Mouse (Mus musculus) neutrophil, adult 83 days (primary cell): ENCODE data around the gene Pdcd2l. TPM values are rescaled to one million over a fixed set of nuclear protein-coding genes. Genes with fewer than 3 reads are reported as not detected.

Experiments used
- total RNA-seq, 2 experiments: library from RNA; stranded (reverse); gene quantifications; one replicate each; pipeline ENCODE4 v1.2.4; 2023

Pdcd2l gene
- total RNA-seq, result 10 to 100 TPM; 13.6 to 17.8 TPM

DNA sequence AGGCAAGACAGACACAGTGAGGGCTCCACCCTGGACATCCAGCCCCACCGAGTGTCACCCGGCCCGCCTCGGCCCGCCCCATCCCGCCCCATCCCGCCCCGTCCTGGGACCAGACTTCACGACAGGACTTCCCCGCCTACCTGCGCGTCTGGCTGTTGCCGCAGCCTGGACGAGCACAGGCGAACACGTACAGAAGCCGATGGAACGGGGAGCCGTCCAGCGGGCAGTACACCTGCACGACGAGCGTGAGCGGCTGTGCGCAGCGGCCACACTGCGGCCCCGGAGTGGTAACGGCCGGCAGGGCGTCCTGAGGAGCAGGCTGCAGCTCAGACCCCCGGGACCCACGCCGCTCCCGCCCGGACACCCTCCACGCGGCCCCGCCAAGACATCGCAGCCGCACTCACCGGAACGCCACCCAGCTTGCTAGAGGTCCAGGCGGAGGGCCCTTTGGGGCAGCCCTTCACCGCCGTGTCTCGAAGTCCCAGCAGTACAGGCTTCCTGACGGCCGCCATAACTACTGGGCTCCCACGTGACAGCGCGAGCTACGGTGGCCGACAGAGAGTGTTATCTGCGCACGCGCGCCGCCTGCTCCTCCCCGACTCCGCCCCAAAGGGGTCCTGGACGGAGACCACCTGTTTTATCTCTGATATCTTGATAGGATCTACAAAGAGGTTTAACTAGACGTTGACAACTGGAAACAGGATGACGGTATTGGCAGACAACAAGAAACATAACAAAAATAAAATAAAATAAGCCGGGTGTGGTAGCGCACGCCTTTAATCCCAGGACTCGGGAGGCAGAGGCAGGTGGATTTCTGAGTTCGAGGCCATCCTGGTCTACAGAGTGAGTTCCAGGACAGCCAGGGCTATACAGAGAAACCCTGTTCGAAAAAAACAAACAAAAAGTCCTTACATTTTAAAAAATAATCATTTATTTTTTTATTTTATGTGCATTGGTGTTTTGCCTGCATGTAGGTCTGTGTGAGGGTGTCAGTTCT lies at the start of gene Pdcd2l:
Gene Pdcd2l (minus strand): TSS at position 530 of the 997 bp plus-strand sequence.

DNA sequence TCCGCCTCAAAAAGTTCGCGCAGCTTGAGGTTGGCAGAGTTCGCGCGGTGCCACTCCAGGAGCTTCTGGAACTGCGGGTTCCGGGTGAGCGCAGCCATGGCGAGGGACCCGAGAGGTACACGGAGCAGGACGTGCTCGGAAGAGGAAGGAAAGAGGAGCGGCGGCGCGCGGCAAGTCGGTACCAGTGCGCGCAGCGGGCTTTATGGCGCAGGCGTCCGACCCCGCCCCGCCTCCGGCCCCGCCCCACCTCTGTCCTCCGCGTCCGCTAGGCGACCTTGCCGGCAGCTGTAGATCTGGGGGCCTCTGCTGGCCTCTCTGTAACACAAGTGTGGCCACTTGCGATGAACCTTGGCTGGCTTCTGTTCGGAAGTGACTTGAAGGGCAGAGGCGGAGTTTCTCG lies 33.7 kb upstream of the Pdcd2l start, which contains the start of gene Gpi1:
Gene Gpi1 (minus strand): TSS at position 221 of the 400 bp plus-strand sequence.

DNA sequence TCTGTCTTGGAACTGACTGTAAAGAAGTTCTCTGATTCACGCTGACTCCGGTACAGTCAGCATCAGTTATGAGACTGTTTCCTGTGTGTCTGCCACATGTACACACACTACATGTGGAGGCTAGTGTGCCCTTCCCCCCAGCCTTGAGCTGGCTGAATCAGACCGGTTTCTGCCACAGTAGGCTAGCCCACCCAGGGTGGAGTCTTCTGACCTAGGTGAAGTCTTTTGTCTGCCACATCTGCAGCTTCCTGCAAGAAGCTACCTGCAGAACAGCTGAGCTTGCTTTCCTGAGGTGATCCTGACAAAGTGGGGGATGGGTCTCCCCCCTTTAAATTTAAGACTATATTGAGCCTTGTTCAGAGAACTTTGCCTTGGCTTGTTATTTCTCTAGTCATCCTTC lies 27.0 kb downstream of the Pdcd2l start, which contains the start of gene Uba2:
Gene Uba2 (minus strand): TSS at position 146 of the 400 bp plus-strand sequence.

Other genes starting within 250 kb of the Pdcd2l start
- gene Scgb2b27, start 182.7 kb downstream of the Pdcd2l start, total RNA-seq, result not detected
- not detected for gene Scgb1b27, start 175.2 kb downstream of the Pdcd2l start, total RNA-seq
- not detected for gene Scgb1b30, start 101.2 kb downstream of the Pdcd2l start, total RNA-seq
- gene Wtip, start 63.4 kb downstream of the Pdcd2l start, total RNA-seq, result under 1 TPM in 1 of 2 experiments, not detected in 1; 0.26 TPM
- gene Uba2, start 27.1 kb downstream of the Pdcd2l start, total RNA-seq, result 10 to 100 TPM; 67.6 to 70.9 TPM
- 100 to 1,000 TPM; 719 to 822 TPM for gene Gpi1, start 33.7 kb upstream of the Pdcd2l start, total RNA-seq
- not detected for gene Gm6096, start 54.4 kb upstream of the Pdcd2l start, total RNA-seq
- gene 4931406P16Rik, start 116.9 kb upstream of the Pdcd2l start, total RNA-seq, result 10 to 100 TPM; 16.1 to 17.6 TPM
- gene Lsm14a, start 196.7 kb upstream of the Pdcd2l start, total RNA-seq, result 100 to 1,000 TPM; 119 to 128 TPM